Mouse (Mus musculus) stomach, postnatal 0 days (tissue): ENCODE measurements around the gene Ubc.

Experiments
- CTCF ChIP-seq: IDR thresholded peaks from 2 replicates; pipeline ENCODE4 v1.5.1; 2016; ENCODE audit warnings: antibody characterized with exemption, low read depth, mild to moderate bottlenecking, moderate library complexity
- EP300 ChIP-seq: optimal IDR thresholded peaks from 2 replicates; pipeline ENCODE3; 2016; ENCODE audit warnings: antibody characterized with exemption

GRCm38 (mm10) chr5:125405546-125406248 is 15.7 kb upstream of the Ubc start:
- TF ChIP-seq CTCF (no peak), EP300 (peak; percentile 44)
